Mouse (Mus musculus): ENCODE data around the gene Mettl13.

DNA sequence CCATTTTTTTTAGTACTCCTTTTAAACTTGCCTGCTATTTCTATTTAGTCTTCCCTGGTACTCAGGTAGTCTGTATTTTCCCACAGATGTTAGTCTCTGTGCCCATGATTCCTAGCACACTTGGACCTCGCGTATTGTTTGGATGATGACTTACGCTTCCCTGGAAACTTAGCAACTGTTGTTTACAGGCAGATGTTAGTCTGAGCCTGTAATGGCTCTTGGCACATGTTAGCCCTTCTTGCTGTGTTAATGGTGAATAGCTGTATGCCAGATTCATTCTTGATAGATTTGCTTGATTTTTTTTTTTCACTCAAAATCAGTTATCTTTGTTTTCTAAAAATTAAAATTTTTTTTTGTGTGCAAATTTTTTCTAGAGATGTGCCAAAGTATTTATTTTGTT, 40.3 kb upstream of the Mettl13 start:
- TF ChIP-seq CTCF (IDR thresholded peaks at IDR 0.05; ENCODE audit: insufficient read depth, low read depth, low read length) (no peak), POLR2A (IDR thresholded peaks at IDR 0.05; ENCODE audit: insufficient read depth, low read depth, low read length) (no peak)
